Mouse (Mus musculus) cerebellum, postnatal 36 days (tissue): Measurements from ENCODE around the gene B230219D22Rik.
"Not testable (repeated sequence)": the region's sequence is repeated elsewhere in the genome, so short reads cannot be mapped to it uniquely, and the experiment has no call there.

Experiments used
- DNase-seq, 2 experiments: peaks; one replicate each; pipeline ENCODE4 v3.0.0; 2021 to 2022; ENCODE audit warnings: mixed read lengths in 2 of 2

B230219D22Rik gene

DNA sequence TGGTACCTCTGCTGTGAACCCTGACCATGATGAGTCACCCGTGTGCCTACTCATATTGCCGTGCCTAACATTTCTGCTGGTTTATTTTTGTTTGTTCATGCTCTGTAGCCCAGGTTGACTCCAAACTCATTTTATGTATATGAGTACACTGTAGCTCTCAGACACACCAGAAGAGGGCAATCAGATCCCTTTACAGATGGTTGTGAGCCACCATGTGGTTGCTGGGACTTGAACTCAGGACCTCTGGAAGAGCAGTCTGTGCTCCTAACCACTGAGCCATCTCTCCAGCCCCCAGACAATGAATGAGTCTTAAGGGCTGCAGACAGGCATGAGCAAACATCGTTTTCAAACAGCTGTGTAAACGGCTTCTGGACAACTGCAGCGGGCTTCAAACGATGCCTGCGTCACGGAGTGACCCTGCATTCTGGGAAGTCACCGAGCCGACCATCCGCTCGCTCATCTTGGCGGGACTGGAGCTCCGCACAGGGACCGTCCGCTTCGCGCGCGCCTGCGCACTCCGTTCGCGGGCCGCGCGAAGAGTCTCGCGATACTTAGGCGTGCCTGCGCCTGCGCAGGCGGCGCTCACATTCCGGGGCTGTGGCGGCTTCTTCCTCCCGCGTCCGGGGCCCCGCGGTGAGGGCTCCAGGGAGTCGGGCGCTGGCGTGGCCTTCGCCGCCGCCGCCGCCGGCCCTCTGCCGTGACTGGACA, at the start of gene B230219D22Rik:
Gene B230219D22Rik (plus strand): TSS at position 590 of the 708 bp plus-strand sequence.
- peak; percentile 90 to 92 for DNase-seq

DNA sequence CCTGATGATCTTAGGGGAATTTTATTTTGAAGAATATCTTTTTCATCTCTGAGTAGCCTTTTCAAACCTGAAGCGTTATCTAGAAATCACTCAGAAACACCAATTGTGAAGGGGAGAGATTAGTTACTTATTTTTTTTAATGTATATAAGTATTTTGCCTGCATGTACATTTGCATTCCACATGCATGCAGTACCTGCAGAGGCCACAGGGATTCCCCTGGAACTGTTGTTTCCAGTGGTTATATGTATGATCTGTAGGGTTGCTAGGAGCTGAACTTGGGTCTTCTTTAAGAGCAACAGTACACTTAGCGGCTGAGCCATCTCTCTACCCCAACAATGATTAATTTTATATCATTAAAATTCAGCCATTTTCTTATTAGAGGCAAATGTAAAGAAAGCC, 48.4 kb upstream of the B230219D22Rik start:
- no peak for DNase-seq

DNA sequence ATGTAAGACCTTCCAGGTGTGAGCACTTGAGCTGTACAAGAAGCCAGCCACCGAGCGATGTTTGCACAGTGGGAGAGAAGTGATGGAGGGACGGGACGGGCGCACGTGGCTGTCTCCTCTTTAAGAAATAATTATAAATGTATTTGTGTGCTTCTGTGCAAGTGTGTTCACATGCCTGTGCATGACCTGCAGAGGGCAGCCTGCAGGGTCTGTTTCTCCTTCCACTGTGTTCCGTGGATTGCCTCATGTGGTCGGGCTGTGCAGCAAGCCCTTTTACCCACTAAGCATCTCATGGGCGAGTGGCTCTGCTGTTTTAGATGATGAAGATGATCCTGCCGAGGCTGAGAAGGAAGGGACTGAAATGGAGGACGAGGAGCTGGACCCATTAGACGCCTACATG, 42.8 kb upstream of the B230219D22Rik start:
- DNase-seq = no peak

DNA sequence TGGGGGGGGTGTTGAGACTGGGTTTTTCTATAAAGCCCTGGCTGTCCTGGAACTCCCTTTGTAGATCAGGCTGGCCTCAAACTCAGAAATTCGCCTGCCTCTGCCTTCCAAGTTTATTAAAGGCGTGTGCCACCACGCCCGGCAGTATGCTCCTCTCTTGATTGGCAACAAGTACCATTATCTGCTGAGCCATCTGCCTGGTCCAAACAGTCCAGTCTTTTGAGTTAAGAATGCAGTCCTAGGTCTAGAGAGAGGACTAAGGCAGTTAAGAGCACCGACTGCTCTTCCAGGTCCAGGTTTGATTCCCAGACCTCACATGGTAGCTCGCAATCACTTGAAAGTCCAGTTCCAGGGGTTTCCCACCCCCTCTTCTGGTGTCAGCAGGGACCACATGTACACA, 41.9 kb upstream of the B230219D22Rik start:
- DNase-seq = no peak

DNA sequence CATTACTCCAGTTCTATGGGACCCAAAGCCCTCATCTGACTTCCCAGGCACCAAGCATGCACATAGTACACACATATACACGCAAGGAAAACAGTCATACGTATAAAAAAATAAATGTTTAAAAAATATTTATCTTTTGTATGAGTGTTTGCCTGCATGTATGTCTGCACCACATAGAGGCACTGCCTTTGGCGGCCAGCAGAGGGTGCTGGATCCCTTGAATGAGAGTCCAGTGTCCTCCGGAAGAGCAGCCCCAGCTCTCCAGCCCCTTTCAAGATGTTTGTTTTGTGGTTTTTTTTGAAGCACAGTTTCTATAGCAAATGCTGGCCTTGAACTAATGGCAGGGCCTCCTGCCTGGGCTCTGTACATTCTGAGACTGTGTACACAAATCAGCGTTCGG, 24.4 kb upstream of the B230219D22Rik start:
- peak; percentile 17 to 22 for DNase-seq

DNA sequence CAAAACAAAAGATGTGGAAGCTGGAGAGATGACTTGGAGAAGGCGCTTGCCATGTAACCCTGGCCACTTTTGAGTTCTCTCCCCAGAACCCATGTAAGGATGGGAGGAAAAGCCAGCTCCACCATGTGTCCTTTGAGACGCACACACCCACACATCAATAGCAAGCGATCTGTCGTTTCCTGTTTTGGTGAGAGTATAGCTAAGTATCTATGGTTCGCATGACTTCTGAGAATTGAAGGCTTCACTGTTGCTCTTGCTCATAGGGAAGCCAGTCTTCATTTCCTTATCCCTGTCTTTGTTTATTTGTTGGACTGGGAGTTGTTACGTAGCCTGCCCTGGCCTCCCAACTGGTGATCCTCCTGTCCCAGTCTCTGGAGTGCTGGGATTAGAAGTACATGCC, 20.2 kb upstream of the B230219D22Rik start:
- DNase-seq = no peak

DNA sequence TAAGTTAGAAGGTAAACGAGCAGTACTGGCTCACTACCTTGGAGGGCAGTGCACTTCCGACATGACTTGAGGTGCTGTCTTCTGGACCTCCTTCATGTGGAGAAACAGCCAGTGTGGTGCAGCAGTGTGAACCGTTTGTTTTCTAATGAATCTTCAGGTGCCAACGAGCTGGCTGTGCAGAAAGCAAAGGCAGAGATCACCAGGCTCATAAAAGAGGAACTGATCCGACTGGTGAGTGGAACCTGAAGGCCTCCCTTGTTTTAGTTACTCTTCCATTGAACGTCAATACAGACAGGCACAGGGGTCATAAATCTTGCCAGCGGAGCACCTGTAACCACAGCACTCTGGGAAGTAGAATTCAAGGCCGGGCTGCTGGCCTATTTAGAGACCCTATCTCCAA, 15.6 kb upstream of the B230219D22Rik start:
- DNase-seq = no peak

DNA sequence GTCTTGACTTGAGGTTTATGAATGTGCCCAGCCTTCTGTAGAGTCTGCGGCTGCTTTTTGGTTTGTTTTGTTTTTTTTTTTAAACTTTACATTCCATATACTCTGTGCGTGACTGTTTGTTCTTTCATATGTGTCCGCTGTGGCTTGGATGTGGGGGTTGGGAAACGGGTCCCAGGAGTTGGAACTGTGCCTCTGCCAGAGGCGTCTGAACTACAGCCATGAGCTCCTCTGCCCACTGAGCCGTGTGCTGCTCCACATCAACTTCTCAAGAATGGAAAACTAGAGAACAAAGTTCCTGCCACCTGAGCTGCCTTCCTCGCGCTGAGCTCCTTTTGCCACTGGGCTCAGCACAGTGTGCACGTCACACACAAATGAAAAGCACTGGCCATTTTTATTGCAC, 10.7 kb upstream of the B230219D22Rik start:
- no peak for DNase-seq

DNA sequence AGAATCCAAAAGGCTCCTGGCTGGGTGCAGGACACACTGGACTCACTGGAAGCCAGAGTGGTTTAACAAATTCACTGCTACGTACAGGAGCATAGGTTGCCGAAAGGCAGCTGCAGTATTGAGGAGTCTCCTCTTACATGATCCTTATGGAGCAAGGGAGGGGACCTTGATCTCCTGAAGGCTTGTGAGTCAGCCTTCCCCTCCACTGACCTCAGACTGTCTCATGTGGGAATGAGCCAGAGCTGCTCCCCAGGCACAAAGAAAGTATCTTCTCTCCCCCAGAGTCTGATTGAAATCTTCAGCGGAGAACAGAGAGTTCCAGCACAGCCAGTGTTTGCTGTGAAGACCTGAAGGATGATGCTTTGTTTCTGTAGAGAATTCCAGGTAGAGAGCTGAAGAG, 9.3 kb upstream of the B230219D22Rik start:
- no peak for DNase-seq

DNA sequence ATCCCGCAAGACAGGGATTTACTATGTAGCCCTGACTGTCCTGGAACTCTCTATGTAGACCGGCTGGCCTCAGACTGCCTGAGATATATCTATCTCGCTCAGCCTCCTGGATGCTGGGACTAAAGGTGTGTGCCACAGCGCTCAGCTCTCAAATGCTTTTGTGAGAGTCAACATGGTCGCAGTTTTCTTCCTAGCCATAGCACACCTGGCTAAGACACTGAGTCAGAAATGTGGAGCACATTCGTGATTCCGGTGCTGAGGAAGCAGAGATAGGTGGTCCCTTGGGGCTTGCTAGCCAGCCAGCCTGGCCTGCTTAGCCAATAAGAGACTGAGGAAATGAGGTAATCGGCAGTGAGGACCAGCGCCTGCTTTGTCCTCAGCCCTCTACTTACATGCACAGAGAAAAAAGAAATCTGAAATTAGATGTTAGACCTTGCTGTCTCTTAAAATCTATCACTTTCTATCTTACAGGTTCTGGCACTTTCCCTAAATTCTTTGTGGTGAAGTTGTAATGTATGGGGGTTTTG, 6.8 kb upstream of the B230219D22Rik start:
- DNase-seq = no peak

DNA sequence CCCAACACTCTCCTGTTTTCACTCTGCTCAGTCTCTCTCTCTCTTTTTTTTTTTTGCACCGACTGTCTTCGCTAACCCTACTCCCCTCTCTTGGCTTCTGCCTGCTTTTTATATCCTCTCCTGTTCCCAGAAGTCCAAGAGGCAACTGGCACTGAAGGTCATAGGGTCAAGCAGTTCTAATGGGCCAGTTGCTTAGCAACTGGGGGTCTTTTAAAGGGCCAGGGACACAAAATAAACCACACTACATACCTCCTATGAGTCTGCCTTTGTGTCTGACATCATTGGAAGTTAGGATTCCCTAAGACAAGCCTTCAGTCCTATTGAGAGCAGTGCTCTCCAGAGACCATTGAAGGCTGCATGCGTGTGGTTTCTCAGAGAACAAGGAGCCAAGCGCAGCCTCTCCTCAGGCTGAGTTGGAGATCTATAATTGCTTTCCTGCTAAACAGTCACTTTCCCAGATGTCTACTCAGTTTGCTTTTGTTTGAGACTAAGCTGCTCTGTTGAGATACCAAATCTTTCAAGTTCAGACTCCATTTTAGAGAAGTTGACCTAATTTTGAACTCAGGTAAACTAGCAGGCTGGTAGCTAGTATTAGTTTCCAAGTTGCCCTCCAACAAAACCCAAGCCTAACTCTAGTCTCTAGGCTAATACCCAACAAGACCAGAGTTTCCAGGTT, 4.9 kb upstream of the B230219D22Rik start:
- no peak for DNase-seq

DNA sequence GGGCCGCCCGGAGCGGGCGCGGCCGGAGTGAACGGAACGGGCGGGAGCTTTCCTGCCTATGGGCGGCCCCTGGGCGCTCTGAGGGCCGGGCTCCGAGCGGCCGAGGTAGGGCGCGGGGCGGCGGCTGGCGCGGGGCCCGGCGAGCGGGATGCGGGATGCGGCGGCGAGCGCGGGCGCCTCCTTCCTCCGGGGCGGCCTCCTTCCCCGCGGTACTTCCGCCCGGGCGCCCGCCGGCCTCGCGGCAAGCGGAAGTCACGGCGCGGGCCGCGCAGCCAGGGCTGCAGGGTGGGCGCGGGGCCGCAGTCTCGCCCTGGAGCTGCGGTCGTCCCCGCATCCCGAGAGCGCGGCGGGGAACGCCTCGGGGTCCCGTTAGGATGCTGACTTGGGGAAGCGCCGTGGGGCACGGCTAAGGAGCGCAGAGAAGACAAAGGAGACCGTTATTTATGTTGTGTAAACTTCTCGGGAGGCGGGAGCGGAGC, 358 bp downstream of the B230219D22Rik start:
- DNase-seq = no peak

DNA sequence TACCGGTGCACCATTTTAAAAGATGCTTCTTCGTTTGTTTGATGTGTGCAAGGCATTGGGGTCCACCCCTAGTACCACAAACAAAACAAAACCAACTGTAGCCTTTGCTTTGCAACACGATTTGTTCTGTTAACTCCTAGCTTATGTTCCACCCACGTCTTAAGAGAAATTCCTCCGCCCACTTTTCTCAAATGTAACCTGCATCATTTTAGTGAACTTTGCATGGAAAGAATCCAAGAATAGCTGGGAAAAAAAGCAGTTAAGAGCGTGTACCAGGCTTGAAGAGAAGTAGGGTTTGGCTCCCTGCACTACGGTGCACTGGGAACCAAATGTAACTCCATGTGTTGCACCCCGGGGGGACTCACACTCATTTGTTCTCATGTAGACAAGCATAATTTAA, 1.2 kb downstream of the B230219D22Rik start:
- no peak for DNase-seq

DNA sequence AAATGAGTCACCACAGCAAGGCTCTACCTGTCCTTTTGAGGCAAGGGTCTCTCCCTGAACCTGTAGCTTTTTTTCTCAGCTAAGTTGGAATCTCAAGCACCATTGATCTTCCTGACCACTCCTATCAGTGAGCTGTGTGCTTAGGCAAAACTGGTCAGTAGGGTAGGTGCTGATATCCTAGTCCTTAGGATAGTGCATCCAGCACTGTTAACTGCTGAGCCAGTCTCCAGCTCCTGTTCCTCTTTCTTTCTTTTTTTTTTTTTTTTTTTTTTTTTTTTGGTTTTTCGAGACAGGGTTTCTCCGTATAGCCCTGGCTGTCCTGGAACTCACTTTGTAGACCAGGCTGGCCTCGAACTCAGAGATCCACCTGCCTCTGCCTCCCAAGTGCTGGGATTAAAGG, 3.1 kb downstream of the B230219D22Rik start:
- DNase-seq = not testable (repeated sequence)

DNA sequence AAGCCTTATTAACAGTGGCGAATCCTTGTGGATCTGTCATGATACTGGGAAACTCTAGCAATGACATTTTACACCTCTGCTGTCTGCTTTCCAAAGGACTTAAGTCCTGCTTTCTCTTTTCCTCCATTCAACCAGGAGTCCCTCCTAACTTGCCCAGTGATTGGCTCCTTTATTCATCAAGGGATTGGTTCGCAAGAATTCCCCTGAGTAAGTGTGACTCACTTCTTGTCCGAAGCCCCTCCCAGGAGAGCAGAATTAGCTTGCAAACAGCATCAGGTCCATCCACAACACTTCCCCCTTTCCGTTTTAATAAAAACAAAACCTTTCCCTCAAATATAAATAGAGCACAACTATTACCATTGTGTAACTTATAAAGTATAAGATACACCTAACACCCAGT, 11.4 kb downstream of the B230219D22Rik start:
- no peak for DNase-seq

DNA sequence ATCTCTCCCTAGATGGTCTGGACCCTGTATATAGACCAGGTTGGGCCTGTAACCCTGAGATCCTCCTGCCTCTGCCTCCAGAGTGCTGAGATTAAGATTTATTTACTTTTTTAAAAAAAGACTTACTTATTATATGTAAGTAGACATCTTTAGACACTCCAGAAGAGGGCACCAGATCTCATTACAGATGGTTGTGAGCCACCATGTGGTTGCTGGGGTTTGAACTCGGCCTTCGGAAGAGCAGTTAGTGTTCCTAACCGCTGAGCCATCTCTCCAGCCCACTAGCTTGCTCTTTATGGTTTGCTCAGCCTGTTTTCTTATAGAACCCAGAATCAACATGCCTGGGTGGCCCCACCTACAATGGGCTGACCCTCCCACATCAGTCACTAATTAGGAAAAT, 19.9 kb downstream of the B230219D22Rik start:
- DNase-seq = no peak

DNA sequence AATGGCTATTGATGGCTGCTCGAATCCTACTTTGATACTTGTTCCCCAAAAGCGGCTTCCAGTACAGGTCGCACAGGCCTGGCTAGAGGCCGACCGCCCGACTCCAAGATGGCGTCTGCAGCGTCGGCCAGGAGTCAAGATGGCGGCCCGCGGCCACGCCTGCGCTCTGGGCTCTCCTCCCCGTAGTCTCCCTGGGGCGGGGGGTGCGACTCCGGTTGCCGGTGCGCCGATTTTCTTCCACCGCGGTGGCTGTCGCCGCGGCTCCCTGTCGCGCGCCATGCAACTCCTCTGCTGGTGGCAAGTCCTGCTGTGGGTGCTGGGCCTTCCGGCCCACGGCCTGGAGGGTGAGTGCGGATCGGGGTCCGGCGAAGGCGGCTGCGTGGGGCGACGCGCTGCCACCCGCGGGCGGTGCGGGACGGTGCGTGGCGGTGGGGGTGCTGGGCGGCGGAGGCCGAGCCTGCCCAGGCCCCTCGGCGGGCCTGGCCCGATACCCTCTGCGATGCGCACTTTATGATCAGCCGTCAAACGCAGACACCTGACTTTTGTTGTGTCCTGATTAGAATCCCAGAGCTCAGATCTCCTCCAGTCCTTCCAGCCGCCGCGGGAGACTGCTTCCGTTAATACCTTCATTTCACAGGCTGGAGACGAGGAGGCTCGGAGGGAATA, 21.7 kb downstream of the B230219D22Rik start, which contains the start of gene Txndc15:
Gene Txndc15 (plus strand): TSS at position 150 of the 666 bp plus-strand sequence.
- peak; percentile 91 to 92 for DNase-seq

DNA sequence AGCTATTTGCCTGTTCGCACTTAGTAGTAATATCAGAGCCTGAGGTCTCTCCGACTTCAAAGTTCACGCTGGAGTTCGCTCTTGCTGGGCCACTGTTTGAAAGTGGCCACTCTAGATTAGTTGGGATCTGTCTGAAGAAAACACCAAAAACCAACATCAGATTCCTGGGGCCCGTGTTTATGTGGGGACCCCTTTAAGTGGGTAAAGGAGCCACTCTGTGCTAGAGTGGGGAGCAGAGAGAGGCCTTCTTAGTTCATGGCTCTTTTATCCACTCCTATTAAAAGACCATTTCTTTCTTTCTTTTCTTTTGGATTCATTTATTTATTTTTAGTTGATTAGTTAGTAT, 22.2 kb downstream of the B230219D22Rik start:
- no peak for DNase-seq

DNA sequence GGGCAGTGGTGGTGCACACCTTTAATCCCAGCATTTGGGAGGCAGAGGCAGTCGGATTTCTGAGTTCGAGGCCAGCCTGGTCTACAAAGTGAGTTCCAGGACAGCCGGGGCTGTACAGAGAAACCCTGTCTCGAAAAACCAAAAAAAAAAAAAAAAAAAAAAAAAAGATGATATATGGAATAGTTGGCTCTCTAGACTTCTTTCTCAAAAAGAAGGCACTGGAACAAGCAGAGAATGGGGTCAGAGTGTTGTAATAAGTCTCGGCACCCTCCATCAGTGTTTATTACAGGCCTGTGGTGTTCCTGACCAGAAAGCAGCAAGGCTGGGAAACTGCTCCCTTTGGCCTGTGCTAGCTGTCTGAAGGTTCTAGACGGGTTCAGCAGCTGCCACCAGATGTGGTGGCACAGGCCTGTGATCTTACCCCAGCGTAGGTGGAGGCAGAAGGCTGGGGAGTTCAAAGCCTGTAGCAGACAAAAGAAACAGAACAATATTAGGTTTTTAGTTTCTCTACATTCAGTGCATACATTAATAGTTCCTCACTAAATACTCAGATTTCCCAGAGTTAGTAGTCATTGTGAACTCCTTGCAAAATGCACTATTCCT, 23.1 kb downstream of the B230219D22Rik start:
- no peak for DNase-seq

DNA sequence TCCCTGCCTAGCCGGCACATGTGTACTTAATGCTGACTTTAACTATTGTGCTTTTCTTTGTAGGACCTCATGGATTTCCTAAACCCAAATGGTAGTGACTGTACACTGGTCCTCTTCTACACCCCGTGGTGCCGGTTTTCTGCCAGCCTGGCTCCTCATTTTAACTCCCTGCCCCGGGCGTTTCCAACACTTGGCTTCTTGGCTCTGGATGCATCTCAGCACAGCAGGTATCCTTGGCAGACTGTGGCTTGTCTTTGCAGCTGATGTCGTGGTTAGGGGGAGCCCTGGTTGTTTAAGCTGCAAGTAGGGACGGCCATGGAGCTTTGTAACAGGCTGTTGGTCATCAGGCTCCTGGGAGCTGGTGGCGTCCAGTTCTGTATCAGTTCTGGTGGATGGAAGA, 28.6 kb downstream of the B230219D22Rik start:
- DNase-seq = peak; percentile 66 to 68

DNA sequence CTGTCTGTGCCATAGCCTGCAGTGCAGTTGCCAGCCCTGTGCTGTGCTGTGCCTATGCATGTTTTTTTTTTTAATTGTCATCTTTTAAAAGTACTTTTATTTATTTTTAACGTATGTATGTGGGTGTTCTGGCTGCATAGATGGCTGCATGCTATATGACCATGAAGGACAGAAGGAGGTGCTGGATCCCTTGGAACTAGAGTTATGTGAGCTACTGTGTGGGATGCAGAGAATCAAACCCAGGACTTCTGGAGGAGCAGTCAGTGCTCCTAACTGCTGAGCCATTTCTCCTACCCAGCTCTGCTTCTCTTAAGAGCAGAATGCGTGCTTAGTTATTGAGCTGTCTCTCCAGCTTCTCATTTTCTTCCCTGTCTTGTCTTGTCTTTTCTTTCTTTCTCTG, 29.1 kb downstream of the B230219D22Rik start:
- no peak for DNase-seq

DNA sequence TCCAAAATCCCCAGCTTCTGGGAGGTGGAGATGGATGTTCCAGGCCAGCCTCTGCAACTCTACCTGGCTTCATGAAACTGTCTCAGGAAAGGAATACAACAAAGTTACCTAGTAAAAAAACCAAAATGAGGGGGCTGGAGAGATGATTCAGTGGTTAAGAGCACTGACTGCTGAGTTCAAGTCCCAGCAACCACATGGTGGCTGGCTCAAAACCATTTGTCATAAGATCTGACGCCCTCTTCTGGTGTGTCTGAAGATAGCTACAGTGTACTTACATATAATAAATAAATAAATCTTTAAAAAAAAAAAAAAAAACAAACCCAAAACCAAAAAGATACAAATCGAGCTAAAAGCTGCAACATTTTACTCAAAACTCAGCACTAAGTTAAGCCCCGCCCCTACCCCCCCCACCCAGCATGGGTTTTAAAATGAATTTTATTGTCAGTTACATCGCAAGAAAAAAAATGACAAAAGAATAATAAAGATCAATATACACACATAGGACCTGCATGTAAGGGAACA, 33.7 kb downstream of the B230219D22Rik start:
- peak in 1 of 2 experiments; percentile 21 for DNase-seq
